Mouse (Mus musculus): ENCODE measurements around the gene Sgta.

DNA sequence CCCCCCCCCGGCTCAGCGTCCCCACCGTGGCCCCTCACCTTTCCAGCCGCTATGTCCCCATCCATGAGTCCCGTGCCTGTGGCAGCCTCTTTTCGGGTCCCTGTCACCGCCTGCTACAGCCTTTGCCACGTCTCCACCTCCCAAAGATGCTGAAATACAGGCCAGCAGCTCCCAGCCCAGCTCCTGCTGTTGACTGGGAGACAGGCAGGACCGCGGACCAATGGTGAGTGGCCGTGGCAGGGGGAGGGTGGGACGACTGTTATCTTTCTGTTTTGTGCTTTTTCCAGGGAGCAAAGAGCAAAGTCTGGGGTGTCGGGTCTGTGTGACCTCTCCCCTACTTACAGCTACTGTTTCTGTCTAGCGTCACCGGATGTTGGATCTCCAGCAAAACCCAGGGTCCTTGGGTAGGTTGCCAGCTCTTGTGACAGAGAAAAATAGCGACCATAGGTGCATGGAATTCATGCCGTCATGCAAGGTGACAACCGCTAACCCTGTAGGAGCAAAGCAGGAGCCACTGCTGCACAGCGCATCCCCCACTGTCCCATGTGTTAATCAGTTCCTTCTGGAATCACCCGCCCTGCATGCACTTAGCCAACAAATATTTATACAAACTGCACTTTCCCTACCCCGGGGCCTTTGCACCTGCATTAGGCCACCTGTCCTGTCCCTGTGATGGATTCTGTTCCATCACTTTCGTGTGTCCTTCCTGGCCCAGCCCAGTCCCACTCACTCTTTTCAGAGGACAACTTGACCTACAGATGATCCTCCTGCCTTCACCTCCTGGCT is 32.7 kb upstream of the Sgta start:
- no peak for TF ChIP-seq EP300 (IDR thresholded peaks at IDR 0.05; ENCODE audit: low read depth)
- no peak for TF ChIP-seq CTCF (IDR thresholded peaks at IDR 0.05; ENCODE audit: low read depth)
